Mouse (Mus musculus): ENCODE results near the gene Olfr589.
"Not testable (repeated sequence)": the region's sequence is repeated elsewhere in the genome, so short reads cannot be mapped to it uniquely, and the experiment has no call there.

The Olfr589 gene

DNA sequence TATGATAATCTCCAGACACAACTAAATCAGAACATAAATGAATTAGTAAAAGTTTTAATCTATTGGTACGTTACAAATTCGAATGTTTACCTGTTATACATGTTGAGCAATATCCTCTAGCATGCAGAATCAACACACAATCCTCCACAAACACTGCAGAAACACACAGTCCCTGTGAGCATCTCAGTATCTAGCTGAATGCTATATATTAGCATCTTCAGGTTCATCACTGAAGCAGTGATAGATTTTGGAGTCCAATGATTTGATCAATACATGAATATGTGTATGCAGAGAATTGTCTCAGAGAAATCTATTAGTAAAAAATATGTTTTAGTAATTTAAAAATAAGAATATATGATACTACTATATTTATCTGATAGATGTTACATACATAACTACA is at the start of gene Olfr589:
Gene Olfr589 (minus strand): TSS at position 101 of the 400 bp plus-strand sequence.
- no peak for DNase-seq (ENCODE audit: low read depth, low spot score)

DNA sequence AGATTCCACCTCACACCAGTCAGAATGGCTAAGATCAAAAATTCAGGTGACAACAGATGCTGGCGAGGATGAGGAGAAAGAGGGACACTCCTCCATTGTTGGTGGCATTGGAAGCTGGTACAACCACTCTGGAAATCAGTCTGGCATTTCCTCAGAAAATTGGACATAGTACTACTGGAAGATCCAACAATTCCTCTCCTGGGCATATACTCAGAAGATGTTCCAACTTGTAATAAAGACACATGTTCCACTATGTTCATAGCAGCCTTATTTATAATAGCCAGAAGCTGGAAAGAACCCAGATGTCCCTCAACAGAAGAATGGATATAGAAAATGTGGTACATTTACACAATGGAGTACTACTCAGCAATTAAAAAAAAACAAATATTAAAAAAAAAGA is 28.3 kb upstream of the Olfr589 start, which contains the start of gene Olfr592:
Gene Olfr592 (plus strand): TSS at position 301 of the 400 bp plus-strand sequence.
- DNase-seq (ENCODE audit: low read depth, low spot score), result not testable (repeated sequence)

DNA sequence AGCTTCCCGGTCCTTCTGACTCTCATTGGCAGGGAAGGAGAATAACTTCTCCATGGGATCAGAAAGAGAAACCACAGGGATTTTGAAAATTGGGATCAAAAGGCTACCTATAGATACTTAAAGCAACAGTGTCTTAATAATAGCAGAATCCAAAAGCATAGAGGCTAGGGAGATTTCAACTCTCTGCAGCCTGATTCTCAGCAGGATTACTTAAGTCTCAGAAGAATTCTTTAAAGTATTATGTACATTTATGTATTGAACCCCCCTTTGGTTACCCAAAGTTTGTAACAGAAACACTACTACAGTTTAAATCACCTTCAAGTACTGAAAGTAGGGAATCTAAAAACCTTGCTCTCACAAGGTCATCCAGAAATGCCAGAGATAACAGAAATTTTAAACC is 22.1 kb upstream of the Olfr589 start, which contains the start of gene Olfr591:
Gene Olfr591 (minus strand): TSS at position 101 of the 400 bp plus-strand sequence.
- no peak for DNase-seq (ENCODE audit: low read depth, low spot score)

DNA sequence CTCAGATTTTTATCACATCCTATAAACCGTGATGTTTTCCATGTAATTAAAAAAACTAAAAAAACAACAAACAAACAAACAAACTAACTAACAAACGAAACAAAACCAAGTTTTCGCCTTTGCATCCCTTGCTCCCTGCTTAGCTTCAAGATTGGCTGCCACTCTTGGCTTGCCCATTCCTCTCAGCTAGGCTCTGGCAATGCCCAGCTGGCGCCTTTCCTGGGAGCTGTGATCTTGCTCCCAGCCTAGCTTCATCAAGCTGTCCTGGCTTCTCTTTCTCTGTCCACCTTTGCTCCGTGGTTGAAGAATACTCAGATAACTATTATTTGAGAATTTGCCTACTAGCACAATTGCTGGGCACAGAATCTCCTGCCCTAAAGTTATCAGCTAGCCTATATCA is 13.5 kb upstream of the Olfr589 start:
- no peak for DNase-seq (ENCODE audit: low read depth, low spot score)

DNA sequence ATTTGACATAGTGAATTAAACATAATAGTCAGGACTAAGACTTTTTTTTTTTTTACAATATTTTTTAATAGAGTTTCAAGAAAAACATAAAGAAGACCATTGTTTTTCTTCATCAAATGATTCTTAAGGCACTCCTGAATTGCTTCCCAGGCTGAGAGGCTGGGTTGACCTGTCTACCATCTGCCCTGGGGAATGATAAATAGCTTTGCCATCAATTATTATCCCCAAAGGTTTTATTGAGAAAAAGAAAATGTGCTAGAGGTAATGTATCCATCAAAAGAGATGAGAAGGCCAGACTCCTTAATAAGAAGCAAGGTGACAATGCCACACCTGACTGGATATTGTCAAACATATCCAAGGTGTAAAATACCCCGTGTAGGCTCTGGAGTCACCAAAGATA is 15.6 kb downstream of the Olfr589 start, which contains the start of gene Olfr588-ps1:
Gene Olfr588-ps1 (plus strand): TSS at position 301 of the 400 bp plus-strand sequence.
- DNase-seq (ENCODE audit: low read depth, low spot score), result no peak

DNA sequence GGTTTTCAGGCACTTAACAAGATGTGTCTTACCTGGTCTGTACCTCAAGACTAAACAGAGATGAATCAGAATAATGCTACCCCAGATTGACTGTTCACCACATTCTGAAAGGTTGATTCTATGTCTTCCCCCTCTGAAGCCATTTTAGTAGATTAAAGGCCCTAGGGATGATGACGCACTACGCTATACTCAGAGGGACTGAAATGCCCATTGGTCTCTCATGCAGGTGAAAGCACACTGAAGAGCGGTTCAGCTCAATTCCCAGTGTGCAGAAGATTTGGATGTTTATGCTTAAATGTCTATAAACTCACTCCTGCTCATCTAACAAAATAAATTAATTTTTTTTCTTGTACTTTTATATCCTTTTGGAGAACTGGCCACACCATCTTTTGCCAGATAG is 30.6 kb downstream of the Olfr589 start, which contains the start of gene Olfr586:
Gene Olfr586 (minus strand): TSS at position 101 of the 400 bp plus-strand sequence.
- DNase-seq (ENCODE audit: low read depth, low spot score), result no peak

DNA sequence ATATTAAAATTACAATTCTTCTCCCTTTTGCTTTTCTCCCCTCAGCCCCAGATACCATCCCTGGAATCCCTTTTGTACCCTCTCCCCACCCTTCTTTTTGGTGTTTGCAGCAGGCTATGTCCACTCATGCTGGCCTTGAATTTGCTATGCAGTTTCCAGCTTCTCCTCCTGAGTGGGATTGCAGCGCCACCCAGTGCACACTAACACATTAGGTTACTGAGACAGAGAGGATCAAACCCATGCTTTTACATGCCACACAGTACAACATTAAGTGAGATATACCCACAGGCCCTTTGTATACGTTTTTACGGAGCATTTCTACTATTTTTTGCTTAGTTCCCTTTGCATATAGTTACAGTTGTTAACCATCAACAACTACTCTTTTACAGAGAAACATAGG is 36.8 kb downstream of the Olfr589 start:
- DNase-seq (ENCODE audit: low read depth, low spot score), result no peak
